Mouse (Mus musculus): Measurements from ENCODE around the gene Ucn2.

The Ucn2 gene

DNA sequence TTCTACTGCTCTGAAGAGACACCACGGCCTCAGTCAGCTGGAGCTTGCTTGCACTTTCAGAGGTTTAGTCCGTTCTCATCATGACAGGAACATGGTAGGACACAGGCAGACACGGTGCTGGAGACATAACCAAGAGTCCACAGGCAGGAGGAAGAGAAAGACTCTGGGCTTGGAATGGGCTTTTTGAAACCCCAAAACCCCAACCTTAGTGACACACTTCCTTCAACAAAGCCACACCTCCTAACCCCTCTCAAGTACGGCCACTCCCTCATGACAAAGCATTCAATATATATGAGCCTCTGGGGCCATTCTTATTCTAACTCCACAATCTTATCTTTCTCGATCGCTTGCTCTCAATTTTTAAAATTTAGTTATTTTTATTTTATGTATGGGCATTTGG, 46.6 kb downstream of the Ucn2 start:
- DNase-seq: no peak
